Mouse (Mus musculus): ENCODE data around the gene Rae1.

- TF ChIP-seq CTCF (IDR thresholded peaks at IDR 0.05; ENCODE audit: low read depth) (0 out of 2 replicates have a peak, but pooled peaks have one; percentile 8), EP300 (IDR thresholded peaks at IDR 0.05; ENCODE audit: low read depth) (no peak)
These were observed 28.7 kb downstream of the Rae1 start for GRCm38 (mm10) chr2:173028508-173029031.

Data from liver, embryonic 14.5 days (tissue).